Mouse (Mus musculus): ENCODE measurements around the gene Sco1. TPM values are rescaled to one million over a fixed set of nuclear protein-coding genes. Genes with fewer than 3 reads are reported as not detected.

Sco1 gene
- polyA plus RNA-seq, 1 experiment = not detected

- TF ChIP-seq POLR2A (IDR thresholded peaks at IDR 0.05; ENCODE audit: insufficient read depth, low read depth, low read length) (no peak), CTCF (IDR thresholded peaks at IDR 0.05; ENCODE audit: insufficient read depth, low read depth, low read length) (no peak)
- WGBS = 95% methylated on average over 6 of the region's 6 CpGs
- no peak overlapping the region for H3K4me3 ChIP-seq (ENCODE audit: insufficient read depth, low read depth, low read length)
- no peaks in the 10 kb centered on the region for H3K4me1 ChIP-seq (ENCODE audit: control insufficient read depth, insufficient read depth, low read length)
- no peak overlapping the region for H3K27ac ChIP-seq (ENCODE audit: insufficient read depth, low read depth, low read length)
Observed at GRCm38 (mm10) chr11:67036229-67036628, 16.2 kb upstream of the Sco1 start.

- H3K27ac ChIP-seq (ENCODE audit: insufficient read depth, low read depth, low read length) = no peak overlapping the region
- H3K4me3 ChIP-seq (ENCODE audit: insufficient read depth, low read depth, low read length) = no peak overlapping the region
- no peak for TF ChIP-seq POLR2A (IDR thresholded peaks at IDR 0.05; ENCODE audit: insufficient read depth, low read depth, low read length)
- TF ChIP-seq CTCF (IDR thresholded peaks at IDR 0.05; ENCODE audit: insufficient read depth, low read depth, low read length) = no peak
- WGBS = 93% methylated on average over 9 of the region's 9 CpGs
- H3K4me1 ChIP-seq (ENCODE audit: control insufficient read depth, insufficient read depth, low read length) = no peaks in the 10 kb centered on the region
Observed at GRCm38 (mm10) chr11:67036892-67037291, 15.6 kb upstream of the Sco1 start.

- no peak overlapping the region for H3K27ac ChIP-seq (ENCODE audit: insufficient read depth, low read depth, low read length)
- WGBS = 94% methylated on average over 3 of the region's 3 CpGs
- no peaks in the 10 kb centered on the region for H3K4me1 ChIP-seq (ENCODE audit: control insufficient read depth, insufficient read depth, low read length)
- no peak overlapping the region for H3K4me3 ChIP-seq (ENCODE audit: insufficient read depth, low read depth, low read length)
- TF ChIP-seq CTCF (IDR thresholded peaks at IDR 0.05; ENCODE audit: insufficient read depth, low read depth, low read length) (no peak), POLR2A (IDR thresholded peaks at IDR 0.05; ENCODE audit: insufficient read depth, low read depth, low read length) (no peak)
Observed at GRCm38 (mm10) chr11:67039799-67040198, 12.7 kb upstream of the Sco1 start.

- no peak overlapping the region for H3K4me3 ChIP-seq (ENCODE audit: insufficient read depth, low read depth, low read length)
- no peaks in the 10 kb centered on the region for H3K4me1 ChIP-seq (ENCODE audit: control insufficient read depth, insufficient read depth, low read length)
- TF ChIP-seq CTCF (IDR thresholded peaks at IDR 0.05; ENCODE audit: insufficient read depth, low read depth, low read length) (no peak), POLR2A (IDR thresholded peaks at IDR 0.05; ENCODE audit: insufficient read depth, low read depth, low read length) (no peak)
- H3K27ac ChIP-seq (ENCODE audit: insufficient read depth, low read depth, low read length) = no peak overlapping the region
- WGBS = 98% methylated on average over 6 of the region's 6 CpGs
Observed at GRCm38 (mm10) chr11:67040483-67040882, 12.0 kb upstream of the Sco1 start.

DNA sequence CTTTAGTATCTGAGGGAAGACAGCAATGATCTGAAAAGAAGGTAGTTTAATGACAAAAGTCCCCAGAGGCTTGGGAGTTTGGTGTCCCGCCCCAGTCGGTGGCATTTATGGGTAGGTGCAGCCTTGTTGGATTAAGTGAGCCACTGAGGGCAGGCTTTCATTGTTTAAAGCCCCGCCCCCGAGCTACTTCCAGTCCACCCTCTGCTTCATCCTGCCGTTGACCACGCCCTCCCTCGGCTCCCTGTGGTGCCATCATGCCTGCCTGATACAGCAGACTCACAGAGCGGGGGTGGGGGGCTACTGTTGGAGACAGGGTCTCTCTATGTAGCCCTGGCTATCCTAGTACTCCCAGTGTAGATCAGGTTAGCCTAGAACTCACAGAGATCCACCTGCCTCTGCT is 9.5 kb upstream of the Sco1 start:
- no peak overlapping the region for H3K27ac ChIP-seq (ENCODE audit: insufficient read depth, low read depth, low read length)
- H3K4me3 ChIP-seq (ENCODE audit: insufficient read depth, low read depth, low read length) = no peak overlapping the region
- H3K4me1 ChIP-seq (ENCODE audit: control insufficient read depth, insufficient read depth, low read length) = no peaks in the 10 kb centered on the region
- TF ChIP-seq POLR2A (IDR thresholded peaks at IDR 0.05; ENCODE audit: insufficient read depth, low read depth, low read length) = no peak
- TF ChIP-seq CTCF (IDR thresholded peaks at IDR 0.05; ENCODE audit: insufficient read depth, low read depth, low read length) = no peak
- 66% methylated on average over 8 of the region's 8 CpGs for WGBS

GRCm38 (mm10) chr11:67044959-67045358 is 7.5 kb upstream of the Sco1 start:
- H3K27ac ChIP-seq (ENCODE audit: insufficient read depth, low read depth, low read length) = no peak overlapping the region
- 86% methylated on average over 6 of the region's 6 CpGs for WGBS
- TF ChIP-seq POLR2A (IDR thresholded peaks at IDR 0.05; ENCODE audit: insufficient read depth, low read depth, low read length) (no peak), CTCF (IDR thresholded peaks at IDR 0.05; ENCODE audit: insufficient read depth, low read depth, low read length) (no peak)
- no peaks in the 10 kb centered on the region for H3K4me1 ChIP-seq (ENCODE audit: control insufficient read depth, insufficient read depth, low read length)
- H3K4me3 ChIP-seq (ENCODE audit: insufficient read depth, low read depth, low read length) = no peak overlapping the region

DNA sequence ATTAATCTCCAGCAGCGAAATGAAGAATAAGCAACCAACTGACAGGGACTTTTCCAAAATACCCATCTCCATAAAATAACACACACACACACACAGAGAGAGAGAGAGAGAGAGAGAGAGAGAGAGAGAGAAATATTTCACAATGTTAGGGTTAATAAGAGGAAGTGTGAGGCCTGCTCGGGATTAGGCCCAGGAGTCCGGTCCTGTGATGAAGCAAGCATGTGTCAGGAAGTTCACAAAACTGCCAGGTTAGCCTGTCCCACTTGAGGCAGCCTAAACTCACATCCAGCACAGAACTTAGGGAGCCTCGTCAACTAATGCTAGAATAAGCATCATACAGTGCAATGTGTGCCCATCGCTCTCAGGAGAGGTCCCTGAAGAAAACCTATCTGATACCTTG is 5.3 kb upstream of the Sco1 start:
- no peaks in the 10 kb centered on the region for H3K4me1 ChIP-seq (ENCODE audit: control insufficient read depth, insufficient read depth, low read length)
- no peak for TF ChIP-seq CTCF (IDR thresholded peaks at IDR 0.05; ENCODE audit: insufficient read depth, low read depth, low read length)
- 91% methylated on average over 5 of the region's 5 CpGs for WGBS
- H3K4me3 ChIP-seq (ENCODE audit: insufficient read depth, low read depth, low read length) = no peak overlapping the region
- no peak overlapping the region for H3K27ac ChIP-seq (ENCODE audit: insufficient read depth, low read depth, low read length)

- no peak overlapping the region for H3K27ac ChIP-seq (ENCODE audit: insufficient read depth, low read depth, low read length)
- H3K4me3 ChIP-seq (ENCODE audit: insufficient read depth, low read depth, low read length) = no peak overlapping the region
- no peaks in the 10 kb centered on the region for H3K4me1 ChIP-seq (ENCODE audit: control insufficient read depth, insufficient read depth, low read length)
- TF ChIP-seq CTCF (IDR thresholded peaks at IDR 0.05; ENCODE audit: insufficient read depth, low read depth, low read length) = no peak
- no peak for TF ChIP-seq POLR2A (IDR thresholded peaks at IDR 0.05; ENCODE audit: insufficient read depth, low read depth, low read length)
- 91% methylated on average over 8 of the region's 8 CpGs for WGBS
Observed at GRCm38 (mm10) chr11:67048496-67048895, 4.0 kb upstream of the Sco1 start.

DNA sequence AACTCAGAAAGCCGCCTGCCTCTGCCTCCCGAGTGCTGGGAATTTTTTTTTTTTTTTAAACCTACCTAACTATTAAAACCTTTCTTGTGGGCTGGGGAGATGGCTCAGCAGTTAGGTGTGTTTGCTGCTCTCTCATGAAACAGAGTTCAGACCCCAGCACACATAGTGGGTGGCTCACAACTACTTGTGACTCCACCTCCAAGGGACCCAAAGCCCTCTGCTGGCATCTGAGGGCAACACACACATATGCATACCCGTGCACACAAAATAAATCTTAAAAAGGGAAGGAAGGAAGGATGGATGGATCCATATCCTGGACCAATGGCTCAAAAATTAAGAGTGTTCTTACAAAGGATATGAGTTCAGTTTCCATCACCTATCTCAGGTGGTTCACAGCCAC is 3.2 kb upstream of the Sco1 start:
- H3K4me1 ChIP-seq (ENCODE audit: control insufficient read depth, insufficient read depth, low read length) = no peaks in the 10 kb centered on the region

GRCm38 (mm10) chr11:67051676-67052320 is 672 bp upstream of the Sco1 start:
- 3% methylated on average over 16 of the region's 16 CpGs for WGBS
- peak overlapping the region; percentile 75 for H3K4me3 ChIP-seq (ENCODE audit: insufficient read depth, low read depth, low read length)
- TF ChIP-seq POLR2A (IDR thresholded peaks at IDR 0.05; ENCODE audit: insufficient read depth, low read depth, low read length) (no peak), CTCF (IDR thresholded peaks at IDR 0.05; ENCODE audit: insufficient read depth, low read depth, low read length) (no peak)

More for the DNA sequence above, 3.2 kb upstream of the Sco1 start:
- TF ChIP-seq POLR2A (IDR thresholded peaks at IDR 0.05; ENCODE audit: insufficient read depth, low read depth, low read length) (no peak), CTCF (IDR thresholded peaks at IDR 0.05; ENCODE audit: insufficient read depth, low read depth, low read length) (no peak)
- 90% methylated on average over 3 of the region's 3 CpGs for WGBS
- Histone ChIP-seq H3K27ac (ENCODE audit: insufficient read depth, low read depth, low read length) (no peak overlapping the region), H3K4me3 (ENCODE audit: insufficient read depth, low read depth, low read length) (no peak overlapping the region)

More at GRCm38 (mm10) chr11:67051676-67052320, 672 bp upstream of the Sco1 start:
- Histone ChIP-seq H3K4me1 (ENCODE audit: control insufficient read depth, insufficient read depth, low read length) (no peaks in the 10 kb centered on the region), H3K27ac (ENCODE audit: insufficient read depth, low read depth, low read length) (0 out of 2 replicates have a peak overlapping the region, but pooled peaks have one; percentile 0)
